Mouse (Mus musculus): ENCODE measurements around the gene Ccnjl. TPM values are rescaled to one million over a fixed set of nuclear protein-coding genes. Genes with fewer than 3 reads are reported as not detected.

Gene Ccnjl
- total RNA-seq, 2 experiments from 2014 or later = 7.4 to 8.5 TPM

GRCm38 (mm10) chr11:43612834-43613488 lies 84.4 kb downstream of the Ccnjl start:
- intact Hi-C loops (cut with DNase I) = loop anchor here (1.0 kb wide), 1 partner anchor 119 kb away; no protein-coding TSS in a partner anchor
- peak; percentile 80 to 89 for DNase-seq

- DNase-seq = peak; percentile 56 to 71
- intact Hi-C loops (cut with DNase I) = no loop called here
Observed at GRCm38 (mm10) chr11:43617924-43618323, 89.3 kb downstream of the Ccnjl start.

GRCm38 (mm10) chr11:43618403-43618802 lies 89.8 kb downstream of the Ccnjl start:
- peak; percentile 17 to 28 for DNase-seq

GRCm38 (mm10) chr11:43621769-43622168 lies 93.2 kb downstream of the Ccnjl start:
- no peak for DNase-seq
- intact Hi-C loops (cut with DNase I) = no loop called here

More at GRCm38 (mm10) chr11:43618403-43618802, 89.8 kb downstream of the Ccnjl start:
- intact Hi-C loops (cut with DNase I) = no loop called here

GRCm38 (mm10) chr11:43624341-43624740 lies 95.8 kb downstream of the Ccnjl start:
- DNase-seq = no peak
- intact Hi-C loops (cut with DNase I) = no loop called here

GRCm38 (mm10) chr11:43626300-43626926 lies 97.8 kb downstream of the Ccnjl start:
- DNase-seq = peak; percentile 47 to 63
- intact Hi-C loops (cut with DNase I) = loop anchor here (5.0 kb wide), 1 partner anchor 56 kb away; the partner anchor contains the start of gene Pwwp2a

- no peak for DNase-seq
- intact Hi-C loops (cut with DNase I) = loop anchor here (5.0 kb wide), 1 partner anchor 55 kb away; the partner anchor contains the start of gene Pwwp2a
Observed at GRCm38 (mm10) chr11:43626927-43627645, 98.5 kb downstream of the Ccnjl start.

- intact Hi-C loops (cut with DNase I) = no loop called here
- DNase-seq = no peak
Observed at GRCm38 (mm10) chr11:43631645-43632044, 103.1 kb downstream of the Ccnjl start.

GRCm38 (mm10) chr11:43632566-43632965 lies 104.0 kb downstream of the Ccnjl start:
- DNase-seq = no peak
- intact Hi-C loops (cut with DNase I) = no loop called here

- no peak for DNase-seq
- intact Hi-C loops (cut with DNase I) = no loop called here
Observed at GRCm38 (mm10) chr11:43633165-43633564, 104.6 kb downstream of the Ccnjl start.

- intact Hi-C loops (cut with DNase I) = no loop called here
Observed at GRCm38 (mm10) chr11:43633658-43634401, 105.2 kb downstream of the Ccnjl start.

More at GRCm38 (mm10) chr11:43633658-43634401, 105.2 kb downstream of the Ccnjl start:
- DNase-seq = peak; percentile 73 to 80

Other genes starting within 250 kb of the Ccnjl start
- 10 to 100 TPM; 55.6 to 58.5 TPM for gene Pttg1, start 102.5 kb upstream of the Ccnjl start, total RNA-seq (2021)
- gene Slu7, start 95.0 kb upstream of the Ccnjl start, total RNA-seq (2021) = 10 to 100 TPM; 28.4 to 29.0 TPM
- gene C1qtnf2, start 54.5 kb upstream of the Ccnjl start, total RNA-seq (2021) = 1 to 10 TPM; 10.0 TPM
- gene 4933415A04Rik, start 58.3 kb downstream of the Ccnjl start, total RNA-seq (2021) = 1 to 10 TPM; 1.2 to 1.6 TPM
- gene Fabp6, start 72.8 kb downstream of the Ccnjl start, total RNA-seq (2021) = not detected
- gene Pwwp2a, start 153.2 kb downstream of the Ccnjl start, total RNA-seq (2021) = 10 to 100 TPM; 26.1 to 27.7 TPM
- gene Ttc1, start 219.2 kb downstream of the Ccnjl start, total RNA-seq (2021) = 10 to 100 TPM; 43.6 to 48.4 TPM

All from heart, postnatal 14 days (tissue).